In genomic region chr2:181628471-181628870, GRCm38 (mm10) we compare ENCODE assay signal across 3 mouse cellular contexts.
TF ChIP-seq lines count a peak whose summit lies in the region.

No protein-coding gene starts in this region.

TF ChIP-seq in CH12.LX, 34 proteins besides CTCF, POLR2A, EP300 and RAD21:
- peak; percentile 51 for TF ChIP-seq ZNF384 (IDR thresholded peaks at IDR 0.05; ENCODE audit: low read depth, low read length)
- no peak for TF ChIP-seq JUND (conservative IDR thresholded peaks at IDR 0.05; ENCODE audit: low read depth, low read length)

TF ChIP-seq in ES-E14, 5 proteins besides CTCF, POLR2A, EP300 and RAD21:
- TF ChIP-seq ZNF384 (IDR thresholded peaks at IDR 0.05; ENCODE audit: low read depth, low read length) (peak; percentile 76), CHD2 (IDR thresholded peaks at IDR 0.05; ENCODE audit: low read depth, low read length) (no peak)

TF ChIP-seq in MEL, 35 proteins besides CTCF, POLR2A, EP300 and RAD21:
- TF ChIP-seq MXI1 (IDR thresholded peaks at IDR 0.05; ENCODE audit: low read depth, low read length) (no peak), HCFC1 (IDR thresholded peaks at IDR 0.05; ENCODE audit: low read depth, low read length) (no peak), ZNF384 (IDR thresholded peaks at IDR 0.05; ENCODE audit: low read depth, low read length) (peak; percentile 58), MYC (IDR thresholded peaks at IDR 0.05; ENCODE audit: low read depth, low read length) (no peak), BHLHE40 (IDR thresholded peaks at IDR 0.05; ENCODE audit: borderline replicate concordance, low read depth, low read length) (no peak), NRF1 (IDR thresholded peaks at IDR 0.05; ENCODE audit: insufficient read depth, low read depth, low read length, poor library complexity, severe bottlenecking) (no peak), ETS1 (IDR thresholded peaks at IDR 0.05; ENCODE audit: low read depth, low read length) (no peak), NELFE (IDR thresholded peaks at IDR 0.05; ENCODE audit: low read depth, low read length) (no peak), MEF2A (IDR thresholded peaks at IDR 0.05; ENCODE audit: extremely low read depth, insufficient replicate concordance, low read depth, low read length, poor library complexity, severe bottlenecking) (no peak)
TF ChIP-seq in MEL: peak in this region for 1.
